Mouse (Mus musculus): ENCODE data around the gene Blvrb. TPM values are rescaled to one million over a fixed set of nuclear protein-coding genes. Genes with fewer than 3 reads are reported as not detected.

The Blvrb gene
- 10 to 100 TPM; 11.3 to 27.9 TPM for polyA plus RNA-seq (2017; shearing (Covaris generic))

DNA sequence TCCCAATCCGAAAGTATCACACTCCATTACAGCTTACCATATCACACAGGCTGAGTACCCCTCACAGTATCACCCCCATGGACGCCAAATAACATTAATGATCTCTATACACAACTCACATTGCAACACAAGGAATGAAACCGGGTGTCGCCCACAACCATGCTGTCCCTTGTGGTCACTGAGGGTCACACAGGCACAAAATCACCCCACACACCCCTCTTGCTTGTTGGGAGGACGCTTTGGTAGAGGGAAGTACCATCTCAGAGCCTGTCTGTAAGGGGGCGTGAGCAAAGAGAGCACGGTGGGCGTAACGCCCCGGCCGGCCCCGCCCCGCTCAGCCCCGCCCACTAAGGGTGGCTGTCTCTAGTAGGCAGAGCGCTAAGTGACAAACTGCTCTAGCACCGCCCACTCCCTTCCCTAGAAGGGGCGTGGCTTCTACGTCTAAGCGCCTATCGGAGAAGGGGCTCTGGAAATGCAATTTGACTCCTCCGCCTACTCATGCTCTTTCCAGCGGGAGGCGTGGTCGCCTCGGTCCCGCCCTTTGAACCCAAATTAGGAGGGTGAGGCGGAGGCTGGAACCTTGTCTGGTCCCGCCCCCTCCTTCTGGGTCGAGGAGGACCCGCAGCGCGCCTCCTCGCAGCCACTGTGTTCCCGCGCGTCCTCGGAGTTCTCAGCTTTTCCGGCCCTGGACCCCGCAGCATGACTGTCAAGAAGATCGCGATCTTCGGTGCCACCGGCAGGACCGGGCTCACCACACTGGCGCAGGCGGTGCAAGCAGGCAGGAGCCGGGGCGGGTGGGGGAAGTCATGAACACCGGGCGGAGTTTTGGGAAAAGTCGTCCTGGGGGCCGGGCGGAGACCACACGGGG lies at the start of gene Blvrb, which contains the start of gene Sptbn4:
TSS of gene Blvrb (plus strand) at position 560 of the 868 bp plus-strand sequence.
TSS of gene Sptbn4 (minus strand) at position 268 of the 868 bp plus-strand sequence.

DNA sequence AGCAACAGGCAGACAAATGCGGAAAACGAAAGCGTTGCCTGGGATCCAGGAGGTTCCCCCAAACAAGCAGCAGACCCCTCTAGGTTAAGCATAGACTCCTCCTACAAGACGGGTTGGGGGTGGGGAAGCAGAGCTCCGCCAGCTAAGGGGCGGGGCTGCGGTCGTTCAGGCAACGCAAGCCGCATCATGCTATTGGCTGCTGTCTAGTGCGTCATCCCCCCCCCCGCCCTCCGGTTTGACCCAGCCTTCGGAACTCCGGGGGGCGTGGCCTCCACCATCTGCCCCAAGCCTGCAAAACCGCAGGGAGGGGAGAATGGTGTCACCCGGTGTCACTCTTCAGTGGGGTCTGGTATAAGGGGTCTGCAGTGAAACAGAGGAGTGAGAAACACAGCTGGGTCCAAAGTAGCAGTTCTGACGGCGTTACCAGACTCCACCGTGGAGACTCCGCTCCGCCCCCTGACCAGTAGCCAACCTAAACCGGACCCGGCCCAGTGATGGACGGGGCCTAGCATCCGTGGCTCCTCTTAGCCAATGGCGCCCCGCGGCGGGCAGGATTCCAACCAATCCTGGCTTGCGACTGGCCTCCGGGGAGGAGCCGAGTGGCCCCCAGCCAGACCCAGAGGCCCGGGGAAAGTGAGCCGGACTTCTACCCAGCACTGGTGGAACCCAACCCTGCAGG lies 25.5 kb downstream of the Blvrb start, which contains the start of gene Sertad3:
TSS of gene Sertad3 (plus strand) at position 613 of the 679 bp plus-strand sequence.

DNA sequence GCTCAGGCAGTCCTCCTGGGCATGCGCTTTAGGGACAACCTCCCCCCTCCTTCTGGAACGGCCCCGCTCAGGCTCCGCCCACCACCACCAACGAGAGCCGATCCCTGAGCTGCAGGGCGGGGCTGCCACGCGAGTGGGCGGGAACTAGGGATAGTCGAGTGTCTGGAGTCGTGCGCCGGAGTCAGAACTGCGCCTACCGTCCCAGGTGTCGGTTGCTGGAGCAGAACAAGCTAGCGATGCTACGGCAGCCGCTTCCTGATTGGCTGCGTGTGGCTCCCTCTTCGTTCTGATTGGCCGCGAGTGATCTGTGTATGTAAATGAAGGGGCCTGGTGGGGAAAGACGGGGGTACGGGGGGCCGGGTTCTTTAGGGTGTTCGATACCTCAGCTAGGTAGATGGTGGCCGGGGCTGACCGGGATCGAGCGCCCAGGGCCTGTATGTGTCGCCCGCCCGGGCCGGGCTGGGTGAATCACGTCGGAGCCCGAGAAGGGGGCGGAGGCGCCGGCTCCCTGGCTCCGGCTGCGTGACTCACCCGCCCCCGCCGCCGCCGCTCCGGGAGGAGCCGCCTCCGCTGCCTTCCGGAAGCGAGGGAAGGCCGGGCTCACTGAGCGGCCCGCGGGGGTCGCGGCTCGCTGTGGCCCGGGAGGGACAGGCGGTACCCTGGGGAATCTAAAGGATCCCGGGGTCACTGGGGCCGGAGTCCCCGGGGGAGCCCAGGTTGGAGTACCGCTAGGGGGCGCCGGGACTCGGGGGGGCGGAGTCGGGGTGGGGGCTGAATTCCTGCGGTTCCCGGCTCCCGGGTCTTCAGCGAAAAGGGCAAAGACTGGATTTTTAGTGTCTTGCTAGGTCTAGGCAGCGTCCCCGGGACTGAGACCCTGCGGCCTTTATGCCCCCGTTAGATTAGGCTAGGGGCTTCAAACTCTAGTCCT lies 39.3 kb downstream of the Blvrb start, which contains the start of gene Sertad1:
TSS of gene Sertad1 (plus strand) at position 141 of the 928 bp plus-strand sequence.

DNA sequence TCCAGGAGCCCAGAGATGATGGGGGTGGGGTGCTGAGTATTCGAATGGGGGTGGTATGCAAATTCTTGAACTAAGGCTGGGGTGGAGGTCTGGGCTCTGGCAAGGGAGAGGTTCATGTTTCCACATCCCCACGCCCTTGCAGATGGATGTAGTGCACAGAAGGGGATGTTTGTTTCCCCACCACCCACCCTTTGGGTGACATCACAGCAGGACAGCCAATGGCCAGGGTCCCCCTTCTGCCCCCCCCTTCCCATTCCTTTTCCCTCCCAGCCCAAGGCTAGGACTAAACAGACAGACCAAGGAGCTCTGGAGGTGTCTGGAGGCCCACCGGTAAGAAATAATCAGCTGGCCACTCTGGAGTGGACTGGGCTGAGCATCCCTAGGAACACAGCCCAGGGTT lies 51.3 kb downstream of the Blvrb start, which contains the start of gene Prx:
TSS of gene Prx (plus strand) at position 289 of the 400 bp plus-strand sequence.

Other genes starting within 250 kb of the Blvrb start
- gene Itpkc, start 219.3 kb upstream of the Blvrb start, polyA plus RNA-seq (2017; shearing (Covaris generic)) = 1 to 10 TPM; 6.6 to 9.3 TPM
- 10 to 100 TPM; 18.1 to 19.3 TPM for gene Coq8b, start 215.0 kb upstream of the Blvrb start, polyA plus RNA-seq (2017; shearing (Covaris generic))
- gene Numbl, start 189.5 kb upstream of the Blvrb start, polyA plus RNA-seq (2017; shearing (Covaris generic)) = 1 to 10 TPM; 1.9 to 2.7 TPM
- 1 to 10 TPM in 1 of 2 experiments, not detected in 1; 1.2 TPM for gene Ltbp4, start 110.3 kb upstream of the Blvrb start, polyA plus RNA-seq (2017; shearing (Covaris generic))
- 10 to 100 TPM; 71.7 to 97.3 TPM for gene Shkbp1, start 92.0 kb upstream of the Blvrb start, polyA plus RNA-seq (2017; shearing (Covaris generic))
- not detected for gene Gm20479, start 90.6 kb upstream of the Blvrb start, polyA plus RNA-seq (2017; shearing (Covaris generic))
- under 1 TPM; 0.44 to 0.60 TPM for gene Sptbn4, start 292 bp upstream of the Blvrb start, polyA plus RNA-seq (2017; shearing (Covaris generic))
- 10 to 100 TPM; 51.0 to 51.6 TPM for gene Sertad3, start 25.8 kb downstream of the Blvrb start, polyA plus RNA-seq (2017; shearing (Covaris generic))
- 10 to 100 TPM; 45.9 to 62.2 TPM for gene Sertad1, start 38.9 kb downstream of the Blvrb start, polyA plus RNA-seq (2017; shearing (Covaris generic))
- under 1 TPM; 0.32 to 0.44 TPM for gene Prx, start 51.3 kb downstream of the Blvrb start, polyA plus RNA-seq (2017; shearing (Covaris generic))
- gene Hipk4, start 75.3 kb downstream of the Blvrb start, polyA plus RNA-seq (2017; shearing (Covaris generic)) = under 1 TPM; 0.14 to 0.20 TPM
- 100 to 1,000 TPM; 116 to 248 TPM for gene Pld3, start 105.2 kb downstream of the Blvrb start, polyA plus RNA-seq (2017; shearing (Covaris generic))
- gene 2310022A10Rik, start 105.3 kb downstream of the Blvrb start, polyA plus RNA-seq (2017; shearing (Covaris generic)) = 10 to 100 TPM; 23.2 to 23.7 TPM
- 10 to 100 TPM; 63.3 to 82.1 TPM for gene Akt2, start 143.6 kb downstream of the Blvrb start, polyA plus RNA-seq (2017; shearing (Covaris generic))
- not detected for gene Ttc9b, start 205.9 kb downstream of the Blvrb start, polyA plus RNA-seq (2017; shearing (Covaris generic))
- gene Map3k10, start 226.6 kb downstream of the Blvrb start, polyA plus RNA-seq (2017; shearing (Covaris generic)) = 10 to 100 TPM; 13.9 to 19.1 TPM
- gene Zfp607b, start 241.4 kb downstream of the Blvrb start, polyA plus RNA-seq (2017; shearing (Covaris generic)) = 1 to 10 TPM in 1 of 2 experiments, under 1 TPM in 1; 0.95 to 7.4 TPM

All from activated CD4-positive, CD25-positive, alpha-beta regulatory T cell (primary cell).